Mouse (Mus musculus): ENCODE data around the gene Stat2.
"Not testable (repeated sequence)": the region's sequence is repeated elsewhere in the genome, so short reads cannot be mapped to it uniquely, and the experiment has no call there.

The Stat2 gene

GRCm38 (mm10) chr10:128327610-128328009 is 57.3 kb downstream of the Stat2 start:
- in situ Hi-C loops (cut with MboI; ENCODE audit: low pct_unique_long_range_greater_than_20kb in 1 of 2, low sequenced_read_pairs in 2 of 2, unreplicated experiment in 1 of 2), result no loop called here

- in situ Hi-C loops (cut with MboI; ENCODE audit: low pct_unique_long_range_greater_than_20kb in 1 of 2, low sequenced_read_pairs in 2 of 2, unreplicated experiment in 1 of 2), result not testable (repeated sequence)
These were observed 62.2 kb downstream of the Stat2 start for GRCm38 (mm10) chr10:128332358-128333249.

GRCm38 (mm10) chr10:128335582-128335981 is 65.2 kb downstream of the Stat2 start:
- in situ Hi-C loops (cut with MboI; ENCODE audit: low pct_unique_long_range_greater_than_20kb in 1 of 2, low sequenced_read_pairs in 2 of 2, unreplicated experiment in 1 of 2), result no loop called here

GRCm38 (mm10) chr10:128336195-128336594 is 65.8 kb downstream of the Stat2 start:
- in situ Hi-C loops (cut with MboI; ENCODE audit: low pct_unique_long_range_greater_than_20kb in 1 of 2, low sequenced_read_pairs in 2 of 2, unreplicated experiment in 1 of 2), result no loop called here

GRCm38 (mm10) chr10:128336597-128336996 is 66.2 kb downstream of the Stat2 start:
- in situ Hi-C loops (cut with MboI; ENCODE audit: low pct_unique_long_range_greater_than_20kb in 1 of 2, low sequenced_read_pairs in 2 of 2, unreplicated experiment in 1 of 2), result no loop called here

GRCm38 (mm10) chr10:128337306-128338181 is 67.2 kb downstream of the Stat2 start, which contains the start of gene Cs:
TSS of gene Cs (plus strand) at chr10:128337734.
- in situ Hi-C loops (cut with MboI; ENCODE audit: low pct_unique_long_range_greater_than_20kb in 1 of 2, low sequenced_read_pairs in 2 of 2, unreplicated experiment in 1 of 2), result no loop called here

GRCm38 (mm10) chr10:128338415-128338814 is 68.1 kb downstream of the Stat2 start:
- in situ Hi-C loops (cut with MboI; ENCODE audit: low pct_unique_long_range_greater_than_20kb in 1 of 2, low sequenced_read_pairs in 2 of 2, unreplicated experiment in 1 of 2), result no loop called here

GRCm38 (mm10) chr10:128338948-128339347 is 68.6 kb downstream of the Stat2 start:
- in situ Hi-C loops (cut with MboI; ENCODE audit: low pct_unique_long_range_greater_than_20kb in 1 of 2, low sequenced_read_pairs in 2 of 2, unreplicated experiment in 1 of 2), result no loop called here

GRCm38 (mm10) chr10:128340257-128340656 is 69.9 kb downstream of the Stat2 start:
- in situ Hi-C loops (cut with MboI; ENCODE audit: low pct_unique_long_range_greater_than_20kb in 1 of 2, low sequenced_read_pairs in 2 of 2, unreplicated experiment in 1 of 2), result loop anchor here in 1 of 2 experiments (10.0 kb wide), 1 partner anchor 115 kb away; the partner anchor contains the start of gene Smarcc2
